11 mouse cellular contexts compared by ENCODE assay signal in genomic region chr11:32141627-32142586, GRCm38 (mm10). TPM values are rescaled to one million over a fixed set of nuclear protein-coding genes. Genes with fewer than 3 reads are reported as not detected.
DNase-seq lines count a peak whose midpoint lies in the region; ATAC-seq and TF ChIP-seq lines count a peak whose summit lies in the region.
"Had no signal": no experiment of that assay in that cellular context is flagged by ENCODE, and none has a peak within 500 bp of the region (broad histone marks: within the 10 kb centered on the region; RNA-seq: fewer than 3 reads in every experiment).

No protein-coding gene starts in this region.

- peak; percentile 64; the same call in 1 of the 2 replicates for ATAC-seq in embryonic facial prominence, embryonic 11.5 days (replicated peaks; ENCODE audit: insufficient number of reproducible peaks, low FRiP score, low TSS enrichment, low read depth)
- ATAC-seq in hindbrain, embryonic 13.5 days (ENCODE audit: low FRiP score), result peak; percentile 89
- ATAC-seq in midbrain, embryonic 15.5 days (replicated peaks), result peak; percentile 57
- no peak for ATAC-seq in intestine, postnatal 0 days
- no peak for ATAC-seq in CD4-positive, CD25-positive, alpha-beta regulatory T cell, adult 4 months

- H3K27me3 ChIP-seq in embryonic facial prominence, embryonic 11.5 days (ENCODE audit: control insufficient read depth, insufficient read depth, low read length), result no peaks in the 10 kb centered on the region
- H3K27me3 ChIP-seq in hindbrain, embryonic 13.5 days, result no peaks in the 10 kb centered on the region
- no peaks in the 10 kb centered on the region for H3K27me3 ChIP-seq in midbrain, embryonic 15.5 days (replicated peaks)
- no peaks in the 10 kb centered on the region for H3K27me3 ChIP-seq in intestine, postnatal 0 days (replicated peaks; ENCODE audit: control insufficient read depth, insufficient read depth, low read length)
- H3K27me3 ChIP-seq: liver, embryonic 13.5 days had no signal

- peak; percentile 33 for DNase-seq in embryo, embryonic 10.5 days (ENCODE audit: low spot score)
- DNase-seq in embryo, embryonic 9.5 days (ENCODE audit: extremely low spot score), result no peak
- DNase-seq in embryonic facial prominence, embryonic 11.5 days (ENCODE audit: low spot score), result peak; percentile 61
- DNase-seq in lung, adult 2 months, result no peak

- no peak overlapping the region for H3K27ac ChIP-seq in embryonic facial prominence, embryonic 11.5 days (replicated peaks; ENCODE audit: low read depth, low read length)
- H3K27ac ChIP-seq in hindbrain, embryonic 13.5 days, result peak overlapping the region; percentile 89
- H3K27ac ChIP-seq in midbrain, embryonic 15.5 days, result peak overlapping the region; percentile 57
- H3K27ac ChIP-seq in intestine, postnatal 0 days (ENCODE audit: low read depth, low read length), result no peak overlapping the region
- H3K27ac ChIP-seq: heart, adult 2 months; liver, embryonic 13.5 days; macrophage had no signal

- no peak for TF ChIP-seq CTCF in intestine, postnatal 0 days (IDR thresholded peaks at IDR 0.05; ENCODE audit: low read depth)
- no peak for TF ChIP-seq CTCF in lung, adult 2 months (IDR thresholded peaks at IDR 0.05; ENCODE audit: insufficient read depth, low read length)

- H3K4me1 ChIP-seq in embryonic facial prominence, embryonic 11.5 days (ENCODE audit: control insufficient read depth, insufficient read depth, low read length), result no peaks in the 10 kb centered on the region; the same call in 1 of the 2 replicates
- H3K4me1 ChIP-seq in hindbrain, embryonic 13.5 days (replicated peaks), result peaks cover 49% of the 10 kb centered on the region
- H3K4me1 ChIP-seq in midbrain, embryonic 15.5 days, result peaks cover 33% of the 10 kb centered on the region
- H3K4me1 ChIP-seq in intestine, postnatal 0 days (replicated peaks; ENCODE audit: control insufficient read depth, insufficient read depth, low read length), result no peaks in the 10 kb centered on the region
- H3K4me1 ChIP-seq in lung, adult 2 months (ENCODE audit: control insufficient read depth, insufficient read depth, low read length), result 0 out of 2 replicates have a peak, but pooled peaks cover 2% of the 10 kb centered on the region
- H3K4me1 ChIP-seq: liver, embryonic 13.5 days had no signal

- H3K4me2 ChIP-seq in embryonic facial prominence, embryonic 11.5 days (ENCODE audit: low read depth, low read length), result no peak overlapping the region
- H3K4me2 ChIP-seq in hindbrain, embryonic 13.5 days, result no peak overlapping the region
- H3K4me2 ChIP-seq in midbrain, embryonic 15.5 days, result no peak overlapping the region
- no peak overlapping the region for H3K4me2 ChIP-seq in intestine, postnatal 0 days (replicated peaks; ENCODE audit: low read depth)
- H3K4me2 ChIP-seq: liver, embryonic 13.5 days had no signal

- no peak for TF ChIP-seq POLR2A in lung, adult 2 months (IDR thresholded peaks at IDR 0.05; ENCODE audit: borderline replicate concordance, extremely low read depth, low read depth, low read length)

- WGBS in embryonic facial prominence, embryonic 11.5 days, result 49% methylated on average over 15 of the region's 15 CpGs
- WGBS in hindbrain, embryonic 13.5 days, result 34% methylated on average over 15 of the region's 15 CpGs
- 40% methylated on average over 15 of the region's 15 CpGs for WGBS in midbrain, embryonic 15.5 days
- WGBS in intestine, postnatal 0 days, result 77% methylated on average over 15 of the region's 15 CpGs
- WGBS in lung, adult 2 months, result 82% methylated on average over 15 of the region's 15 CpGs

- no peaks in the 10 kb centered on the region for H3K9me3 ChIP-seq in embryonic facial prominence, embryonic 11.5 days (replicated peaks; ENCODE audit: control insufficient read depth, low read length)
- H3K9me3 ChIP-seq in hindbrain, embryonic 13.5 days, result no peaks in the 10 kb centered on the region
- no peaks in the 10 kb centered on the region for H3K9me3 ChIP-seq in midbrain, embryonic 15.5 days
- no peaks in the 10 kb centered on the region for H3K9me3 ChIP-seq in intestine, postnatal 0 days (ENCODE audit: control insufficient read depth)
- H3K9me3 ChIP-seq: liver, embryonic 13.5 days had no signal

- H3K36me3 ChIP-seq in embryonic facial prominence, embryonic 11.5 days (replicated peaks; ENCODE audit: control insufficient read depth, insufficient read depth, low read depth, low read length), result no peaks in the 10 kb centered on the region
- H3K36me3 ChIP-seq in hindbrain, embryonic 13.5 days, result no peaks in the 10 kb centered on the region
- no peaks in the 10 kb centered on the region for H3K36me3 ChIP-seq in midbrain, embryonic 15.5 days (replicated peaks)
- no peaks in the 10 kb centered on the region for H3K36me3 ChIP-seq in intestine, postnatal 0 days (ENCODE audit: control insufficient read depth, insufficient read depth)
- H3K36me3 ChIP-seq: liver, embryonic 13.5 days had no signal

- H3K4me3 ChIP-seq in embryonic facial prominence, embryonic 11.5 days (ENCODE audit: low read depth, low read length), result no peak overlapping the region
- no peak overlapping the region for H3K4me3 ChIP-seq in hindbrain, embryonic 13.5 days
- no peak overlapping the region for H3K4me3 ChIP-seq in midbrain, embryonic 15.5 days
- no peak overlapping the region for H3K4me3 ChIP-seq in intestine, postnatal 0 days (ENCODE audit: low read depth, low read length)
- no peak overlapping the region for H3K4me3 ChIP-seq in lung, adult 2 months (replicated peaks; ENCODE audit: extremely low read depth, low read depth, low read length)
- H3K4me3 ChIP-seq: heart, adult 2 months; liver, embryonic 13.5 days had no signal

- H3K9ac ChIP-seq in embryonic facial prominence, embryonic 11.5 days (replicated peaks; ENCODE audit: low read length), result no peak overlapping the region
- no peak overlapping the region for H3K9ac ChIP-seq in hindbrain, embryonic 13.5 days
- H3K9ac ChIP-seq in midbrain, embryonic 15.5 days, result no peak overlapping the region
- no peak overlapping the region for H3K9ac ChIP-seq in intestine, postnatal 0 days (ENCODE audit: low read depth, low read length)
- H3K9ac ChIP-seq: liver, embryonic 13.5 days had no signal

RNA-seq across cellular contexts. Expression of gene Il9r, which starts 58.2 kb away (rescaled TPM):
- 0.08 TPM in 1 of 2 replicates, not detected in the other for polyA plus RNA-seq in embryonic facial prominence, embryonic 11.5 days (2014; fragmentation: Nextera tagmentation; extraction: Ambion mirVana)
- polyA plus RNA-seq in hindbrain, embryonic 13.5 days (2015; fragmentation: Nextera tagmentation; extraction: Ambion mirVana), result not detected in 2 replicates
- not detected in 2 replicates for polyA plus RNA-seq in midbrain, embryonic 15.5 days (2015; fragmentation: Nextera tagmentation; extraction: Ambion mirVana)
- not detected in 2 replicates for polyA plus RNA-seq in intestine, postnatal 0 days (2015; fragmentation: Nextera tagmentation; extraction: Ambion mirVana)
- polyA plus RNA-seq in CD4-positive, CD25-positive, alpha-beta regulatory T cell, adult 4 months (2017; shearing (Covaris generic)), result 10 to 100 TPM in 1 of 2 experiments, 1 to 10 TPM in 1; 5.8 to 10.0 TPM
- 1.4 and 2.3 TPM in 2 replicates for polyA plus RNA-seq in lung, adult 2 months (2012; rRNA removed)
- polyA plus RNA-seq: macrophage had no signal

Comparison
In these comparisons a context has a peak if more than half of its experiments do, and no peak if none do; other contexts are left out.
1. DNase-seq: peak in embryo, embryonic 10.5 days (single experiment) and embryonic facial prominence, embryonic 11.5 days (single experiment); none in embryo, embryonic 9.5 days (single experiment) and lung, adult 2 months (single experiment).
2. ATAC-seq: peak in embryonic facial prominence, embryonic 11.5 days (single experiment), hindbrain, embryonic 13.5 days (single experiment) and midbrain, embryonic 15.5 days (single experiment); none in intestine, postnatal 0 days (single experiment) and CD4-positive, CD25-positive, alpha-beta regulatory T cell, adult 4 months (single experiment).
3. H3K27ac ChIP-seq: peak in hindbrain, embryonic 13.5 days (single experiment) and midbrain, embryonic 15.5 days (single experiment); none in embryonic facial prominence, embryonic 11.5 days (single experiment) and intestine, postnatal 0 days (single experiment).